Mouse (Mus musculus) effector memory CD4-positive, alpha-beta T cell, adult 5 months (primary cell): Measurements from ENCODE around the gene Olfr611. TPM values are rescaled to one million over a fixed set of nuclear protein-coding genes. Genes with fewer than 3 reads are reported as not detected.

Experiments
- polyA plus RNA-seq: library from polyadenylated mRNA; unstranded; fragments of 100-300 nt; shearing (Covaris generic); gene quantifications from one replicate; pipeline ENCODE4 v1.2.1, GENCODE M21; 2017

Olfr611 gene
- polyA plus RNA-seq = not detected

GRCm38 (mm10) chr7:103520746-103521145 is at the start of gene Olfr611:
Olfr611 (minus strand) TSS chr7:103520846.

DNA sequence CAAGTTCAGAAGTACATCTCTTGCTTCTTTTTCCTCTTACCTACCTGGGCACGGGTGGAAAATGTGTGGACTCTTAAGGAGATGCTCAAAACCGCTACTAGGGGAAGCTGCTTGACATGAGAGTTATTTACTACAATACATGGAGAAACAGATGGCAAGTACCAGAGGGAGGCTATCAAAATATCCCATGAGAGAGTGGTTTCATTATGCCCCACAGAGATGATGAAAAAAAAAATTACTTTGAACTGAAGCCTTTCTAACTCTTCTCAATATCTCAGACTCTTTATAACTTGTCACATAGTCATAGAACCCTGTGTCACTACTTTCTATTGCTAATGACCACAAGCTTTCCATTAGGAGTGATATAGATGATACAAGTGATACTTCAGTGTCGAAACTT is 48.4 kb upstream of the Olfr611 start, which contains the start of gene Olfr616:
Olfr616 (minus strand) TSS at position 101 of the 400 bp plus-strand sequence.

DNA sequence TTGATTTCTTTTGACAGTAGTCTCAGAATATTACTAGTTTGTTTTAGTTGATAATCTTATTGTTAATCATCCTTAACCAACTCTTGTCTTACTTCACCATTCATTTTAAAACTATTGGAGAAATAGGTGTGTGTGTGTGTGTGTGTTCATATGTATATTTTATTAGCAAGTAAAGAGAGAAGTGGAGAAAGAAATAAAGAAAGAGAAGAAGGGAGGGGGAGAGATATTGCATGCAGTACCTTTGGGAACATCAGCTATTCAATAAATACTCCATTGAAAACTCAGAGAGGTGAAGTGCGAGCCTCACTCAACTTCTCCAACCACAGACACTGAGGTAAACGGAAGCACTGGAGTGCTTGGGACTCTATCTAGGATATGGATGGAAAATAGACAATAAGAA is 35.1 kb upstream of the Olfr611 start, which contains the start of gene Olfr615:
Olfr615 (plus strand) TSS at position 301 of the 400 bp plus-strand sequence.

DNA sequence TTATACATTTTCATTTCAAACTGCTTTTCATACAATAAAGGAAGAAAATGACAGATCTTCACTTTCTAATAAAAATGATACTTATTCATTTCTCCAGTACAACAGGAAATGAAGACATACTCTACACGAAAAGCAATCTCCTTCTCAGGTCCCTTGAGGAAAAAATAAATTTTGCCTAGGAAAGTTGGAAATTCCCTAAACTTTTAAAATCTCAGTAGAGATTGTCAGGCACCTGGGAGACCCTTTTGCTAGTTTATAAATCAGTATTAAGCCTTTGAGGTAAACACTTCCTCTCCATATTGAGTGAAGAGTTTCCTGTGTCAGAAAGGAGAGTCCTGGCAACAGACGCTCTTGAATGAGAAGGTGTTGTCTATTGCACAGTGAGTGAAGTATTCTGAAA is 27.1 kb upstream of the Olfr611 start, which contains the start of gene Olfr613:
Olfr613 (plus strand) TSS at position 301 of the 400 bp plus-strand sequence.

DNA sequence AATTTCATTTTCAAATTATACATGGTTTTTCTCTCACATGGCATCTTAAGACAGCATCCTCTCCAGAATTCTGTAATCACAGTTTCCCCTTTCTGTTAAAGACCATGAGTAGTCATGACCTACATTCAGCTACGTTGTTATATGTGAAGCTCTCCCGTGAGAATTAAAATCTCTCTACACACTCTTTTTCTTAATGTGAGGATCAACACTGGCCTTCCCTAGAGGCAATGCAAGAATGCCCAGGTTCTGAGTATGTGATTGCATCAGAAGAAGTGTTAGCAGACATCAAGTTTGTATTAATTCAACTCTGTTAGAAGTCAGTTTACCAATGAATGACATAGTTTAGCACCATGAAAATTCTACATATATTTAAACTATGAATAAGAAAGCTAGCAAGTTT is 22.0 kb upstream of the Olfr611 start, which contains the start of gene Olfr612:
Olfr612 (minus strand) TSS at position 101 of the 400 bp plus-strand sequence.

GRCm38 (mm10) chr7:103512022-103512421 is 8.6 kb downstream of the Olfr611 start, which contains the start of gene Olfr610:
Olfr610 (minus strand) TSS chr7:103512122.

GRCm38 (mm10) chr7:103497962-103498361 is 22.7 kb downstream of the Olfr611 start, which contains the start of gene Olfr609:
Olfr609 (minus strand) TSS chr7:103498062.

DNA sequence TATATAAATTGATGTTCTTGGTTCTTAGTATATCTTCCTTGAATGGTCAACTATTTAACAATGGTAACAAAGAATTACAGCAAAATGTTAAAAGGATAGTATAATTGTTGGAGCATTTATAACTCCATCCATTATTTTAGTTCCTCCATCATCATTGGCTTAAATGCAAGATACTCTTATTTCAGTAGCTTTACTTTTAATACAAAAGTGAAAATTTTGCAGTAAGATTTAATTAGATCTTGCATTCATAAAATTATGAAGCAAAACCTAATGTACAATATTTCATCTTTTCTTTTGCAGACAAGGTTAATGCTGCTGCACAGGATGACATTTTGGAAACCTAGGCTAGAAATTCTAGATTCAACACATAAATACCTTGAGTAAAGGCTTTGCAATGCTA is 51.1 kb downstream of the Olfr611 start, which contains the start of gene Olfr608:
Olfr608 (plus strand) TSS at position 301 of the 400 bp plus-strand sequence.

Other genes with a start within 250 kb of the Olfr611 start
- 0.27 TPM for gene Olfr596, start 215.2 kb downstream of the Olfr611 start, polyA plus RNA-seq
- gene Olfr597, start 204.5 kb downstream of the Olfr611 start, polyA plus RNA-seq = not detected
- gene Olfr598, start 197.3 kb downstream of the Olfr611 start, polyA plus RNA-seq = not detected
- gene Olfr599, start 184.9 kb downstream of the Olfr611 start, polyA plus RNA-seq = not detected
- gene Olfr600, start 171.2 kb downstream of the Olfr611 start, polyA plus RNA-seq = not detected
- gene Olfr601, start 158.2 kb downstream of the Olfr611 start, polyA plus RNA-seq = not detected
- not detected for gene Olfr603, start 134.7 kb downstream of the Olfr611 start, polyA plus RNA-seq
- not detected for gene Usp17lc, start 105.8 kb downstream of the Olfr611 start, polyA plus RNA-seq
- not detected for gene Olfr605, start 75.4 kb downstream of the Olfr611 start, polyA plus RNA-seq
- not detected for gene Olfr606, start 71.8 kb downstream of the Olfr611 start, polyA plus RNA-seq
- gene Olfr607, start 56.7 kb downstream of the Olfr611 start, polyA plus RNA-seq = 0.09 TPM
- gene Olfr608, start 51.0 kb downstream of the Olfr611 start, polyA plus RNA-seq = not detected
- not detected for gene Olfr609, start 22.8 kb downstream of the Olfr611 start, polyA plus RNA-seq
- not detected for gene Olfr610, start 8.7 kb downstream of the Olfr611 start, polyA plus RNA-seq
- gene Olfr612, start 21.9 kb upstream of the Olfr611 start, polyA plus RNA-seq = not detected
- not detected for gene Olfr613, start 27.2 kb upstream of the Olfr611 start, polyA plus RNA-seq
- not detected for gene Olfr615, start 35.2 kb upstream of the Olfr611 start, polyA plus RNA-seq
- not detected for gene Olfr616, start 48.3 kb upstream of the Olfr611 start, polyA plus RNA-seq
- gene Olfr617, start 52.2 kb upstream of the Olfr611 start, polyA plus RNA-seq = not detected
- not detected for gene Olfr618, start 69.3 kb upstream of the Olfr611 start, polyA plus RNA-seq
- not detected for gene Olfr619, start 79.7 kb upstream of the Olfr611 start, polyA plus RNA-seq
- gene Olfr620, start 91.7 kb upstream of the Olfr611 start, polyA plus RNA-seq = not detected
- gene Olfr622, start 121.9 kb upstream of the Olfr611 start, polyA plus RNA-seq = not detected
- not detected for gene Olfr623, start 142.9 kb upstream of the Olfr611 start, polyA plus RNA-seq
- not detected for gene Olfr624, start 150.3 kb upstream of the Olfr611 start, polyA plus RNA-seq
- gene Olfr625-ps1, start 161.9 kb upstream of the Olfr611 start, polyA plus RNA-seq = not detected
- gene Olfr243, start 193.8 kb upstream of the Olfr611 start, polyA plus RNA-seq = not detected
- not detected for gene Olfr628, start 209.5 kb upstream of the Olfr611 start, polyA plus RNA-seq
- not detected for gene Olfr629, start 224.1 kb upstream of the Olfr611 start, polyA plus RNA-seq
- gene Olfr630, start 236.5 kb upstream of the Olfr611 start, polyA plus RNA-seq = not detected